Mouse (Mus musculus) small intestine, adult 2 months (tissue): Measurements from ENCODE around the gene Marf1. TPM values are rescaled to one million over a fixed set of nuclear protein-coding genes. Genes with fewer than 3 reads are reported as not detected.

ENCODE experiments used
- H3K27ac ChIP-seq: fragments of 200-500 bp; 2 replicates; pipeline ENCODE4 v1.5.1; 2012; ENCODE audit warnings: low read depth, low read length, control low read depth, inconsistent platforms; ENCODE audit not compliant: insufficient read depth
- H3K27me3 ChIP-seq: fragments of 200-500 bp; 2 replicates; pipeline ENCODE4 v1.6.1; 2012; ENCODE audit warnings: mild to moderate bottlenecking, moderate library complexity, low read length, inconsistent platforms; ENCODE audit not compliant: control insufficient read depth, insufficient read depth
- H3K36me3 ChIP-seq: fragments of 200-500 bp; 2 replicates; pipeline ENCODE4 v1.6.1; 2012; ENCODE audit warnings: mild to moderate bottlenecking, low read length, control low read depth, inconsistent platforms; ENCODE audit not compliant: control insufficient read depth, insufficient read depth
- H3K4me1 ChIP-seq: fragments of 200-500 bp; 2 replicates; pipeline ENCODE4 v1.6.1; 2012; ENCODE audit warnings: low read length, inconsistent platforms, mixed read lengths; ENCODE audit not compliant: control insufficient read depth, insufficient read depth, insufficient read length
- H3K4me3 ChIP-seq: fragments of 200-500 bp; 2 replicates; pipeline ENCODE4 v1.5.1; 2012; ENCODE audit warnings: low read depth, mild to moderate bottlenecking, control low read depth, inconsistent platforms, low read length, moderate library complexity
- CTCF ChIP-seq: fragments of 200-500 bp; IDR thresholded peaks from 2 replicates; pipeline ENCODE4 v1.5.1; 2012; ENCODE audit warnings: low read depth, mild to moderate bottlenecking, control low read depth, inconsistent platforms, low read length, moderate library complexity, mixed read lengths; ENCODE audit not compliant: insufficient replicate concordance, insufficient read length; ENCODE audit errors: extremely low read depth
- POLR2A ChIP-seq: fragments of 200-500 bp; IDR thresholded peaks from 2 replicates; pipeline ENCODE4 v1.6.1; 2012; ENCODE audit warnings: low read depth, mild to moderate bottlenecking, control low read depth, inconsistent platforms, low read length, moderate library complexity
- WGBS: fragments of 180-500 bp; shearing (Covaris S2); methylation state at CpG from one replicate; pipeline ENCODE4 v1.1.7; 2018; 5-methylcytosine and 5-hydroxymethylcytosine counted together
- polyA plus RNA-seq: library from polyadenylated mRNA; depleted of rRNA; stranded (reverse); fragments of >200 nt; gene quantifications from 2 replicates; pipeline ENCODE4 v1.2.3, GENCODE M21; 2012

The Marf1 gene
- polyA plus RNA-seq, 1 experiment, result 6.8 TPM

DNA sequence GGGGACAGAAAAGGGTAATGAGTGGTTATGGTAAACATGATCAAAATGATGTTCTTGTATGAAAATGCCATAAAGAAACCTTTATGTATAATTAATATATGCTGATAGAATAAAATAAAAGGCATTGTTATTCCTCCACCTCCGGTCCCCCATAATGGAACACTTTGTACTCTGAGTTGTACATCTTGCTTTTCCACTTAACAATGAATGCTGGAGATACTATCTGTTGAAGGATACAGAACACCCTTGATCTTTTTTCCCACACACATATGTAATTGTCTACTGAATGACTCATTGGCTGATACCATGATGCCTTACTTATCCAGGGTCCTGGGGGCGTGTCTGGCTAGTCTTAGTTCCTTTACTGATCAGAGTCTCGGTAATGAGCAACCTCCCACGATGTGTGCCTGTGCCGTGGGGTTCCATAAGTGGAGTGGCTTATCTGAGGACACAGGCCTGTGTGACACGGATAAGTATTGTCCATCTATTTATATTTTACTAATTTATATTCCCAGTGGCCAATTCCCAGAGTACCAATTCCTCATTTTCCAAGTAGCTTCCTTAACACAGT lies 17.1 kb upstream of the Marf1 start:
- TF ChIP-seq CTCF (no peak), POLR2A (no peak)
- Histone ChIP-seq H3K36me3 (peaks cover 51% of the 10 kb centered on the region), H3K27ac (no peak overlapping the region), H3K4me3 (no peak overlapping the region), H3K4me1 (no peaks in the 10 kb centered on the region), H3K27me3 (no peaks in the 10 kb centered on the region)
- 71% methylated on average over 6 of the region's 6 CpGs for WGBS

DNA sequence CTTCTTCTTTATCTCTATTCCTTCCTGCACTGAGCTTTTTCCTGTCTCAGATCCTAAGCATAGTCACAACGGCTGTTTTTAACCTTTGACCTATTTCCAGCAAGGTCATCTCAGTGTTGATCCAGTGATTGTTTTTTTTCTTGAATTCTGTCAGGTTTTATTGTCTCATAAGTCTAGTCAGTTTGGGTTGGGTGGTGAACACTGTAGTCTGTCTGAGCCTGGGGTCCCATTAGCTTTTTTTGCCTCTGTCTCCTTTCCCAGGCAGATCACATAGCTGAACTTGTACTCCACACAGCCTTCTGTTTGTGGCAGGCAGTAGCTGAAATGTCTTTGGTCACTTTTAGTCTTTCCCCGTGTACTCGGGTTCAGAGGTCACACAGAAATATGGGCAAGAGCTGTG lies 14.9 kb upstream of the Marf1 start:
- H3K27ac ChIP-seq, result no peak overlapping the region
- peaks cover 50% of the 10 kb centered on the region for H3K36me3 ChIP-seq
- H3K27me3 ChIP-seq, result no peaks in the 10 kb centered on the region
- TF ChIP-seq CTCF (no peak), POLR2A (no peak)
- H3K4me1 ChIP-seq, result no peaks in the 10 kb centered on the region
- 46% methylated on average over 3 of the region's 3 CpGs for WGBS
- no peak overlapping the region for H3K4me3 ChIP-seq

DNA sequence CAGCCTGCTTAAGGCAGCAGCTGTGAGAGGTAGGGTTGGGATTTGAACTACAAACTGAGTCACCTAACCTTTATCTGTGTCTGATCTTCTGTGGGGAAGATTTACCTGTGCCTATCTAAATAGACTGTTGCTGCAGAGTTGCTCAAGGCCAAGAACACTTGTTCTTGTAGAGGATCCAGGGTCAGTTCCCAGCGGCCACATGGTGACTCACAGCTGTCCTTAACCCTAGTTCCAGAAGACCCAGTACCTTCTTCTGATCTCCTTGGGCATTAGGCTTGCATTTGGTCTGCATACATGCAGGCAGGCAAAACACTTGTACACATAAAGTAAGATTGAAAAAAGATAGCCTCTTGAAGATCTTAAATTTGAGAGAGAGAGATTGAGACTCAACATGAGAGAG lies 6.6 kb upstream of the Marf1 start:
- Histone ChIP-seq H3K4me3 (no peak overlapping the region), H3K27ac (no peak overlapping the region), H3K4me1 (no peaks in the 10 kb centered on the region), H3K27me3 (no peaks in the 10 kb centered on the region), H3K36me3 (peaks cover 37% of the 10 kb centered on the region)
- TF ChIP-seq POLR2A (no peak), CTCF (no peak)
- WGBS, result 78% methylated on average over 1 of the region's 1 CpGs

GRCm38 (mm10) chr16:14166490-14166889 lies 3.3 kb upstream of the Marf1 start:
- no peak overlapping the region for H3K4me3 ChIP-seq
- no peaks in the 10 kb centered on the region for H3K27me3 ChIP-seq
- H3K4me1 ChIP-seq, result no peaks in the 10 kb centered on the region
- 78% methylated on average over 4 of the region's 4 CpGs for WGBS
- TF ChIP-seq CTCF (no peak), POLR2A (no peak)
- H3K36me3 ChIP-seq, result peaks cover 17% of the 10 kb centered on the region
- H3K27ac ChIP-seq, result no peak overlapping the region

DNA sequence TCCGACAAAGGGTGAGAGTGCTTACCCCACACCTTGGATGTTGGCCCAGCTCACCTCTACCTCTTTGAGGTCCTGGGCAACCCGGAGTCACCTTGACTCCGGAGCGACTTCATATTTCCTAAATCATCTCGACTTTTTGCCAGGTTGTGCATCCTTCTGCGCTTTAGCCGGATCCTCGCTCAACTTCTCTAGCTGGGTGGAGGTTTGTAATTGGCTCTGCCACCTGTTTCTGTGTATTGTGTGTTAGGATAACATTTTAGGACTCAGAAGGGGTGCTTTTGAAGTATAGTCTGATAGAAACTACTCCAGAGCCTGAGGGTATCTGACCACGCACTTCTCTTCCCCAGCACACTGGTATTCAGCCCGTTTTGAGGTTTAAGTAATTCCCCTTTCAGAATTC lies 580 bp upstream of the Marf1 start:
- 8% methylated on average over 10 of the region's 10 CpGs for WGBS
- Histone ChIP-seq H3K4me3 (peak overlapping the region; percentile 92), H3K4me1 (no peaks in the 10 kb centered on the region), H3K27ac (no peak overlapping the region), H3K36me3 (peaks cover under 1% of the 10 kb centered on the region; the same call in 1 of the 2 replicates), H3K27me3 (no peaks in the 10 kb centered on the region)
- no peak for TF ChIP-seq POLR2A
- TF ChIP-seq CTCF, result no peak

DNA sequence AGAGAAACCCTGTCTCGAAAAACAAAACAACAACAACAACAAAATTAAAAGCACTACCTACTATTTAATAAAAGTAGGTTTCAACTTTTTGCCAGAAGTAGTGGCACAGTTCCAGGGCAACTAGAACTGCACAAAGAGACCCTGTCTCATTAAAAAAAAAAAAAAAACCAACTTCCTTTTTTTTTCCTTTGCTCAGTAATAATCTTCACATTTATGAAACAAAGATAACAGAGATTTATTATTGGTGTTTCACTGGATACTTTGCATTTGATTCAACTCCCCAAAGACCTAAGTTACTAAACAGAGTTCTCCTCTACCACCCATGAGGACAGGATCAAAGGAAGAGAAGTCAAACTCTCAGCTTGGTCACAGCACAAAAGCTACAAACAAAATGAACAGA lies 2.2 kb downstream of the Marf1 start:
- Histone ChIP-seq H3K4me1 (peaks cover 3% of the 10 kb centered on the region; the same call in 1 of the 2 replicates), H3K27me3 (no peaks in the 10 kb centered on the region), H3K27ac (no peak overlapping the region), H3K4me3 (no peak overlapping the region), H3K36me3 (no peaks in the 10 kb centered on the region)
- 92% methylated on average over 1 of the region's 1 CpGs for WGBS
- no peak for TF ChIP-seq CTCF

DNA sequence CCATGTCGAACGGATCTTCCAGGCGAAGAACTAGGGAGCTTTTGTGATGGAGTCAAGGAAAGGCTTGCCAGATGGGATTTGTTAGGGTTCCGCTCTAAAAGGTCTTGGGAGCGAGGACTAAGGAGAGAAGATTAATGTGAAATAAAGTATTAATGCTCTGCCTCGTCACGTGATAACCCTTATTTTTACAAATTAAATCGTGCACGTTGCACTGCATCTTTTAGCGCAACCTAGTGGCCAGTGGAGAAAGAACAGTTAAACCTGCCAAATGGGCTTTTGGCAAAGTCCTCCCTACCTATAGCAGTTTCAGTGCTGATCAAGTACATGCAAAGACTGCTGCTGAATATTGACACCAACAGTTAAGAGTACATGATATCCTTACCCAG lies 3.4 kb downstream of the Marf1 start:
- Histone ChIP-seq H3K27ac (peak overlapping the region; percentile 99), H3K4me1 (peaks cover 3% of the 10 kb centered on the region; the same call in 1 of the 2 replicates), H3K27me3 (no peaks in the 10 kb centered on the region), H3K4me3 (peak overlapping the region; percentile 81), H3K36me3 (no peaks in the 10 kb centered on the region)
- 0% methylated on average over 10 of the region's 10 CpGs for WGBS
- TF ChIP-seq POLR2A, result no peak
- 0 out of 2 replicates have a peak, but pooled peaks have one; percentile 1 for TF ChIP-seq CTCF
